Mouse (Mus musculus): ENCODE results near the gene Gm20737. TPM values are rescaled to one million over a fixed set of nuclear protein-coding genes. Genes with fewer than 3 reads are reported as not detected.

Gm20737 gene
- polyA plus RNA-seq (2017; shearing (Covaris generic)) = not detected

GRCm38 (mm10) chrY:10535942-10536341 lies at the start of gene Gm20737:
Gm20737 (minus strand) TSS chrY:10536042.

GRCm38 (mm10) chrY:10553153-10553552 lies 17.3 kb upstream of the Gm20737 start, which contains the start of gene Gm21775:
Gm21775 (plus strand) TSS chrY:10553453.

Other genes with a start within 250 kb of the Gm20737 start
- gene Gm20834, start 211.5 kb downstream of the Gm20737 start, polyA plus RNA-seq (2017; shearing (Covaris generic)) = not detected
- gene Gm28510, start 123.3 kb downstream of the Gm20737 start, polyA plus RNA-seq (2017; shearing (Covaris generic)) = not detected
- gene Gm21775, start 17.4 kb upstream of the Gm20737 start, polyA plus RNA-seq (2017; shearing (Covaris generic)) = not detected
- gene Gm21900, start 80.3 kb upstream of the Gm20737 start, polyA plus RNA-seq (2017; shearing (Covaris generic)) = not detected
- not detected for gene Gm20777, start 216.4 kb upstream of the Gm20737 start, polyA plus RNA-seq (2017; shearing (Covaris generic))

All from effector memory CD4-positive, alpha-beta T cell, adult 7 months (primary cell).